Mouse (Mus musculus) yolk sac, embryonic 10.5 days (tissue): ENCODE data around the gene Psma5.

ENCODE experiments used
- DNase-seq: peaks from one replicate; pipeline ENCODE4 v3.0.0-alpha.2; 2017; ENCODE audit warnings: low spot score

The Psma5 gene

DNA sequence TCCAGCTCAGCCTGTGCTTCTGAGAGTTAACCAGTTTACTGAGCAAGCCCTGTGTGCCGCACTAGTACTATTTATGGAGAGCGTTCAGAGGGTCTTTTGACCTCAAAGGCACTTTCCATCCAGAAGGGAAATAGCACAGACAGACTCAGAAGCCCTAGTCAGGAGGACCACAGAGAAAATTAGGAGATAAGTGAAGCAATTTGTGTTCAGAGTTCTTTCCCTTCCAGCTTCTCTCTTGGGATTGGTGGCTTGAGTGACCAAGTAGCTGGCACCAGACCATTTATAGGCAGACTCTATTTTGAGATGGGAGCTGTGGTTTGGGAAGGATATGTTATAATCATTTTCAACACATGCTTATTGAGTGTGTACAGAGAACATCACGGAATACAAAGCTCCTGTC, 49.7 kb downstream of the Psma5 start:
- DNase-seq = no peak

DNA sequence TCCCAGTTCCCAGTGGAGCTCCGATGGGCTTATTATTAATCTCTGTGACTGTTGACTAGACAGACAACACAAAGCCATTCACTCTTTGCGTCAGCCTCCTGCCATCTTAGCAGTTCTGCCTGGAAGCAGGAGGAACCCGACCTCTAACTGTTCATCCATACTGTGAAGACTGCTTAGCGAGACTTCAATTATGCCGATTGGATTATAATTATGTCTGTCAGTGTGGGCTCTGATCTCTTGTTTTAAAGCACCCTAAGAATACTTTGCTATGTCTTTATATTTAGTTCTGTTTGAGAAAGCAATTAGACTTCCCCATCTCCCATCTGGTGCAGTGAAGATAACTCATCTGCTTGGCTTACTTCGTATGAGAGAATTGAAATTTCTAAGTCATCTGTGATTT, 50.8 kb downstream of the Psma5 start:
- no peak for DNase-seq

- DNase-seq = no peak
Measured at GRCm38 (mm10) chr3:108310921-108311341, 54.2 kb downstream of the Psma5 start.

- DNase-seq = no peak
Measured at GRCm38 (mm10) chr3:108311688-108312087, 55.0 kb downstream of the Psma5 start.

DNA sequence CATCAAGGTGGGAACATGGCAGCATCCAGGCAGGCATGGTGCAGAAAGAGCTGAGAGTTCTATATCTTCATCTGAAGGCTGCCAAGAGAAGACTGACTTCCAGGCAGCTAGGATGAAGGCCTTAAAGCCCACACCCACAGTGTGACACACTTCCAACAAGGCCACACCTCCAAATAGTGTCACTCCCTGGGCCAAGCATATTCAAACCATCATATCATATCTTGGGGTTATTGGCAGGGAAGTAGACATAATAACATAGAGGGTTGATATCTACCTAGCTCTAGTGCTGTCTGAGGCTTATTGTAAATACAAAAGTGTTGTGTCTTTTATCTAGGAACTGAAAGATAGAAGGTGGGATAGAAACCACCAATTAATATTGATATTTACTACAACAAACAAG, 55.7 kb downstream of the Psma5 start:
- no peak for DNase-seq

- DNase-seq = no peak
Measured at GRCm38 (mm10) chr3:108313138-108313537, 56.4 kb downstream of the Psma5 start.

DNA sequence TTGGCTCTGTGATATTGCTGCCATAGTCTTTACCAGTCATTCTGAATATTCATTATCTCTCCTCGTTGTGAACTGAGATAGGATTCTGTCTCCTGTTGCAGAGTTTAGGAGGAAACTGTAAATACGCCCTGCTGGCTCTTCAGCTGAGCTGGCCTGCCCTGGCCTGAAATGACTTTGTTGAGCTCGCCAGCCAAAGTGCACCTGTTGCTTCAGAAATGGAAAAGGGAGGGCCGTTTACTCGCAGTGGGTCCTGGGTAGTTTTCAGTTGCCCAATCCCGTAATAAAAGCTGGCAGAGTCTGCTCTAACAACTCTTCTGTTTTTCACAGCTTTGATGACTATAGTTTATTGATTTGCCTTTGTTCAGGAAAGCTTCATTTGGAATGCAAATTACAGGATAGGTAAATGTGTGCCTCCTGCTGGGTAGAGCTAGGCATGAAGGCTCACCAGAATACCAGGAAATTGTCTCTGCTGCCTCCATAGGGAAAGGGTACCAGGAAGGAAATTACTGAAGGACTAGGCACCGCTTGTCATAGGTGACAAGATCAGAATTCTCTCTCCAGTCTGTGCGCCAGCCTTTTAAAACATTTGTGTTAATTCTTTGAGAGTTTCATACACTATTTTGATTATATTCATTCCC, 57.4 kb downstream of the Psma5 start:
- DNase-seq = no peak

- DNase-seq = no peak
Measured at GRCm38 (mm10) chr3:108318517-108318916, 61.8 kb downstream of the Psma5 start.

- no peak for DNase-seq
Measured at GRCm38 (mm10) chr3:108321671-108322070, 64.9 kb downstream of the Psma5 start.

GRCm38 (mm10) chr3:108322136-108322535, 65.4 kb downstream of the Psma5 start:
- DNase-seq = no peak

DNA sequence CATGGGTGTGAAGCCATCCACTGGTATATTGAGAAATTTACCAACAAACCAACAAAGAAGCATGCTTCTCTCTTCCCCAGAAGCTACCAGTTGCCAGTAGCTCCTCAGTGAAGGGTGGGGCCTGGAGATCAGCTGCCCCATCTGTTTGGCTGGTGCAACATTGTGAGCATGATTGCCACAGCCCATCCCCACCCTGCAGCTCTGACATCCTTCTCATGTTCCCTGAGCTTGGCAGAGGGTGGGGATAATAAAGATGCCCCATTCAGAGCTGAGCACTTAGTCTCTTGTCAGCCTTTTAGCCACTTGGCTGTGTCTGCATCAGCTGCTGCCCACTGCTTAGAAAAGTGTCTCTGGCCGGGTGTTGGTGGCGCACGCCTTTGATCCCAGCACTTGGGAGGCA, 66.2 kb downstream of the Psma5 start:
- DNase-seq = no peak

DNA sequence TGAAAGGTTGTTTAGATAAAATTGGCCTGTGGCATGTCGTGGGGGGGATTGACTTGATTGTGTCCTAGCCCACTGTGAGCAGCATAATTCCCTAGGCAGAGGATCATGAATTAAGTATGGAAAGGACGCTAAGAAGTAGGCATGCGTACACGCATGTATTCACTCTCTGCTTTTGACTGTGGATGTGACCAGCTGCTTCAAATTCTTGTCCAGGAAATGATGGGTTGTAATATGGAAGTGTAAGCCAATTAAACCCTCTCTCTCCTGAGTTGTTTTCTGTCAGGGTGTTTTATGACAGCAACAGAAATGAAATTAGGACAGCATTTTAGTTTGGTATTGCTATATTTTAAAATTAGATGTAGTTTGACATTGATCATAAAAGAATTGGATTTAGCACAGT, 68.1 kb downstream of the Psma5 start:
- no peak for DNase-seq

- no peak for DNase-seq
Measured at GRCm38 (mm10) chr3:108325521-108325920, 68.8 kb downstream of the Psma5 start.

DNA sequence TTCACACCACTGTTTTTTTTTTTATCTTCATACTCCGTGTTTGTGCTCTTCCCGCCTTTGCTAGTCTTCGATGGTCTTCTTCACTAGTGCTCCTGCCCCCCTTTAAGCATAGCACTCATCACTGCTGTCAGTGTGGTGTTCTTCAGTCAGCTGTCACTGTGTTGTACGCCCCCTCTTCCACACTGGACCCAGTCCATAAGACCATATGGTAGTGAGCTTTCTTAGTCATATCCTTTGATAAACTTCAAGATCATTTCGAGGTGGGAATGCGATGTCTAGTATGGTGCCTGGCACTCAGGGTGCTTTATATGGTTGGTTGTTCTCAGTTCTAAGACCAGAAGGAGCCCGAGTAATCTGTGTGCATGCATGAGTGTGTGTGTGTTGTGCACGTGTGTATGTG, 70.5 kb downstream of the Psma5 start:
- no peak for DNase-seq

DNA sequence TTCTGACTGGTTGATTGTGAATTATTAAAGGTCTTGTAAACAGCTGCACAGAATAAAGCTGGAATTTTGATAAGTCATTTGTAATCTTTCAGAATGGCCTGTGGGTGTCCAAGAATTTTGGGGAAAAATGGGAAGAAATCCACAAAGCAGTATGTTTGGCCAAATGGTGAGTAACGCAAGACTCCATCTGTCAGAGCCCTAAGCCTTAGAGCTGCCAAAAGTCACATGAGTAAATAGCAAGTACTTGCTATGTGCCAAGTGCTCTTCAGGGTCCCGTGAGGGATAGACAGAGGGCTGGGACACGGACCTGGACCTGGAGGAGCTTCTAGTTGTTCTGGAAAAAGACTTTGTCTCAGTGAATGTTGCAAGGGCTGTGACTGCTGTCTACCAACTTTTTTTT, 71.2 kb downstream of the Psma5 start:
- no peak for DNase-seq

DNA sequence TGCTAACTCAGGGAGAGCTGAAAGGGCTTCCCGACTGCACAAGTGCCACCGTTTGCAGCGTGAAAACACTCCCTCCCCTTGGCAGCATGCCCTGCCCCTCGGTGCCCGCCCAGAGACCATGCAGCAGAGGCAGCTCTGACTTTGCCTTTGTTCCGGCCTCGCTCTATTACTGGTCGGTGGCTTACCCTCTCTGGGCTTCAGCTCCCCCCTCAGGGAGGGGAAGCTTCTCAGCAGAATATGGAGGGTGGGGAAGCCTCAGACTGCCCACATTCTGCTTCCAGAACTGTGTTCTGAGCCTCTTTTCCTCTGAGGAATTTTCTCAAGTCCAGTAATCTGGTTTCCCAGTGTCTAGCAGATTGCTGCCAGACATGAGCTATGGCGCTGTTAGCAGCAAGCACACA, 71.7 kb downstream of the Psma5 start:
- DNase-seq = no peak
